Mouse (Mus musculus): Measurements from ENCODE around the gene Npas3.

Gene Npas3

DNA sequence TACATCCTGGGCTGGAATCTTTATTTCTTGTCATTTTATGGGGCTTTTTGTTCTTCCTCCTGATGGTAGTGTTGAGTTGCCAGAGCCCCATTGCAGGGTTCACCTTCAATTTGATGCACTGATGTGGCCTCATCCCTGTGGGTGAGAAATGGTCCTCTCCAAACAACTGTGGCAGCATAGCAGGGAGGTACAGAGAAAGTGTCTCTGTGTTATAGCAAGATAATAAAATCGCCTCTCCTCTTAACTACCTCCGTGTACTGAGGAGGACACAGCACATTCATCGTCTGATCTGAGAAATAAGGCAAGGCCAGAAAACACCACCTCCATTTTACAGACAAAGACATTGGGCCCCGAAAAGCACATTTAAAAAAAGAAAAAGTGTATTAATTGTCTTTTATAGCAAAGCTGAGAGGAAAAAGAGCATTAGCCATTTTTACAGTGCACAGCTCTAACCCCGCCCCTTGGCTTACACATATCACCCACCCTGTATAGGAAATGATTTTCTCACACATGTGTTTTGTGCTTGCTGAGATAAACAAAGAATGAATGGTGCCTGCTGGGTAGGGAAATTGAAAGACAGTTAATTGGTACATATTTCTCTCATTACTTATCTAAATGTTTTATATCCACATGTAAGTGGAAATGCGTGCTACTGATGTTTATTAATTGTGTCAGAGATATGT, 546.4 kb downstream of the Npas3 start:
- no peak for DNase-seq (ENCODE audit: low spot score in 2 of 2)

DNA sequence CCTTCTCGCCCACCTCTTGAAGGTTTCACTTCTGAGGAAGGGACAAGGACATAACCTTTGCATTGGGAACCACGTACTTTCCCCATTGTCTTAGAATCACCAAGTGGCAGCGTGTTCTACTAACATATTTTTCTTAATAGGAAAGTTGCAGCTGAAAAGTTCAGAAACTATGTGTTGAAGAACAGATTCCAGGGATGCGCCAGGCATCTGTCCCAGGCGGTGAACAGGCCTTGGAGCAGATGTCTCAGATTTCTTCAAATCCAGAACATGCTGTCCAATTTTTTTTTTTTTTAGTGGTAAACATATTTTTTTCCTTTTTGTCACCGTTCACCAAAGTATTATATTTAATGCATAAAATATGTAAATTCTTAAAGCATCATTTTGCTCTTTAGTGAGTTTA, 553.4 kb downstream of the Npas3 start:
- DNase-seq (ENCODE audit: low spot score in 2 of 2): no peak

DNA sequence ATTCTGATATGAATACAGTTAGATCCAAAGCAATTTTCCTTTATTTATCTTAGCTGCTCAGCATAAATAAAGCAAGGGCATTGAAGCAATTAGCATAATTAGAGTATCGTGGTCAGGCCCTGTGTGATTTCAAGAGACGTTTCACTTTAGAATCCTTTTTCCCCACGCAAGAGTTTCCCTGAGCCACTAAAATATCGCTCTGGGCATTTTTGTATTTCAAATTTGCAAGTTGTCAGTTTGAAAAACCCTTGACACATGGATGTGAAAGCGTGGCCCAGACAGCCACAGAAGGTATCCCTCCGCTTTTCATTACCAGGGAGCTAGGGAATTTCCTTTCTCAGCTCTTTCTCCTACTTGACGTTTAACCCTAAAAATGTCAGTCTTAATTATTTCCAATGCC, 553.9 kb downstream of the Npas3 start:
- no peak for DNase-seq (ENCODE audit: low spot score in 2 of 2)

DNA sequence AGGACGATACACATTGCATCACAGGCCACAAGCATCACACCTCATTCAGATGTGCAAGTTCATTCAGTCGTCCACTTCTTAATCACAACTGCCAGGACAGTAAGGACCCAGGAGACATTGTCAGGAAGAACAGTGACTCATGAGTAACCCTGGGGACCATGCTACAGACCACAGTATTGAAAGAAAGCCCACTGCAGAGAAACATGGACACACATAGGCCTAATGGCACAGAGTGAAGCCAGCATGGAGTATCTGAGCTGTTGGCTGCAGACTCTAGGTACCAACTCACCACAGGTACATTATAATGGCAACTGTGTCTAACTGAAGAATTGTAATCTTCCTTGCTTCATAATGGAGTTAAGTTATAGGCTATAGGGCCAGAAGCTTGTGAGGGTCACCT, 561.6 kb downstream of the Npas3 start:
- DNase-seq (ENCODE audit: low spot score in 2 of 2): no peak

DNA sequence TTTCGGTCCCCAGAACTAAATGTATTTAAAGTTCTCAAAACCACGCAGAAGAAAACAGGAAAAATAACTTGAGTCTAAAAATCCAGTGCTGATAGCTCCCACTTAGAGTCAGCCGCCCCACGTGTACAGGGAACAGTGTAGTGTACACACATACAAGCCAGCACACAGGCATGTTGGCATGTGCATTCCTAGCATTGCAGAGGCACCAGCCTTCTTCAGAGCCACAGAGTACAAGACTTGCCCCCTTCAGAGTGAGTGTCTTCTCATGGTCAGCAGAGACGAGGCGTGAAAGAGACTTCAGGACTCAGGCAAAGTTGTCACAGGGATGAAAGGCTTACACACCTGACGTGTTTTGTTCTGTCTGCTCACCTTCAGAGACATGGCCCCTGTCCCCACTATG, 565.8 kb downstream of the Npas3 start:
- DNase-seq (ENCODE audit: low spot score in 2 of 2): no peak

DNA sequence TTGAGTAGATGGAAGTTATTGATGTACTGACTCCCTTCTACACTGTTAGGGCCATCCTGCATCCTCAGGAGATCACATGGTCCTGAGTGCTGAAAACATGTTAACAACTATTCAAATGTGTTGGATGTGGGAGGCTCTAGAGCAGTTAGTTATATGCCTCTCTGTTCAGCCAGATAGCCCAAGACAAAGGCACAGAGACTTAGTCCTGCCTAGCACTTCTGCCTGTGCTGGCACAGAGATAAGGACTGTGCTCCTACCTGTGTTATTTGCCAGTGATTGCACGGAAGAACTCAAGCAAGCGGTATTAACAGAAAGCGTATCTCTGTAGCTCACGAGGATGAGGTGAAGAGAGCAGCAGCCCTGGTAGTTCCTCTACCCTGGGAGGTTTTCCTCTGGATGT, 571.5 kb downstream of the Npas3 start:
- DNase-seq (ENCODE audit: low spot score in 2 of 2): no peak

DNA sequence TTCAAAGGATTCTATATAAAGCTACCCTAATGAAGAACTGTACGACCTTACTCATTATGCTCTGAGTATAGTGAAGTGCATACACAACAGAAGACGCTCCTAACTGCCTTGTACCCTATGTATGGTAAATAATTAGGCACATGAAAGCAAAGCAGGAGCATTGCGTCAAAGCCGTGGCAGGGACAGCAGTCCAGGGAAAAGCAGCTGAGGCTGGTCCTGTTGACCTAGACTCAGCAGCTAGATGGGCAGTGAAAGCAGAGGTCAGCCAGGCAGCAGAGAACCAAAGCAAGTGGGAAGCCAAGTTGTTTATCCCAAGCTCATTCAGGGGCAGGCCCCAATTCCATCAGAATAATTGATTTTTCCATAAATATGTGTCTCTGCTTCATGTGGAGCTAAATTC, 574.4 kb downstream of the Npas3 start:
- no peak for DNase-seq (ENCODE audit: low spot score in 2 of 2)

DNA sequence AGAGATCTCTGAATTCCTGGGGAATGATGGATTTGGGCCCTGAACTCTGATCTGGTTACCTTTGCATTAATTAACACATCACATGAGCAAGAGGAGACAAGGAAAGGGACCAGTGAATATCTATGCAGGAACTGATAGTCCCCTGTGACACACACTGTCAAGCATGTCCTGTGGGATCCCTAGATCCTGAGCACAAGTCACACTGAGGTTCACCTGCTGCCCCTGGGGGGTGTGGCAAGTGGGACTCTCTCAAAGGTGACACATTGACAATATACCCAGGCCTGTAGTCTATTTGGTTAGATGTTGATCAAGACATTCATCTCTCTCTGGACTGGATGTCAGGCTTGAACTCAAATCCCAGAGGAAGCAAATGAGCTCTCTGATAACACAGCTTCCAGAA, 576.8 kb downstream of the Npas3 start:
- no peak for DNase-seq (ENCODE audit: low spot score in 2 of 2)

DNA sequence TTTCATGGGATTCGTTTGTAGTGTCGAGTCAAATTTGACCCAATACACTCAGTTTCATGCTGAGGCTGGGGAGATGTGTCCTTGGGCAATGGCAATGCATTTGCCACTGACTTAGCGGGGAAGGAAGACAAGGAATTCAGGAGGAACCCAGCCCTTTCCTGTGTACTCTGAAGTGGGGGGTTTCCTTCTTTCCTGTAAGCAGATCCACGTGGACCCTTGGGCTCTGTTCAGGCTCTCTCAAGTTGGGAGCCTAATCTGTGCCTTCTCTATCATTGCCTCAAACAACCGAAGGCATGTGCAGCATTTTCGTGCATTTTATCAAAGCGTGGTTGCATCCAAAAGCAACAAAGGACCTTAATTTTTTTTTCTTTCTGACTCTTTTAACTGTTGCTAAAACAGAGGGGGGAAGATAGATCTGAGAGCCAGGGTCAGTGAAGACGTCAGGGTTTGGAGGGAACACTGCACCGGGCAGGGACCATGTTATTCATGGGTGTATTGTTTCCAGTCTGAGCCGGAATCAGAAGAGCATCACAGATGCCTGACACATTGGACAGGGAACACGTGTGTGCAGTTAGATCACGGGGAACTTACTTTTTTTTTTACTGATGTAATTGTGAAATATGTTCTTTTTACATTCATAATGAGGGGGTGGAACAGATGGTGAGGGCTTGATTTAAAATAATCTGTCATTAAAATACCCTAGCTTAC, 577.6 kb downstream of the Npas3 start:
- no peak for DNase-seq (ENCODE audit: low spot score in 2 of 2)

DNA sequence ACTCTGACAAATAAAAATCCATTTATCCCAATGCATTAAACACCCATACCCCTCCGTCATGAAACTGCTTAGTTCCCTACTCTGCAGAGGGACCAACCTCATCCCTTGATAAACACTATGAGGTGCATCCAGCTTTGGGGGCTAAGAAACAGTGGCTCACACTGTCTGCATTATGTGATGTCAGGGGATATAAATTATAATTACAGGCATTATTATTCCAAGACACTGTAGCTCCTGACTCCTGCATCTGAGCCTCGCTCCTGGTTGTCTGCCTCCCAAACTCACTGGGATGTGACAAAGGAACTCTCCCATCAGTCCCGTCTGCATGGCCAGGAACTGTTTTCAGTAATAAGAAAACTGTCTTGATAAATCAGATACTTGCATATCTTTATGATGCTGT, 578.3 kb downstream of the Npas3 start:
- DNase-seq (ENCODE audit: low spot score in 2 of 2): no peak

DNA sequence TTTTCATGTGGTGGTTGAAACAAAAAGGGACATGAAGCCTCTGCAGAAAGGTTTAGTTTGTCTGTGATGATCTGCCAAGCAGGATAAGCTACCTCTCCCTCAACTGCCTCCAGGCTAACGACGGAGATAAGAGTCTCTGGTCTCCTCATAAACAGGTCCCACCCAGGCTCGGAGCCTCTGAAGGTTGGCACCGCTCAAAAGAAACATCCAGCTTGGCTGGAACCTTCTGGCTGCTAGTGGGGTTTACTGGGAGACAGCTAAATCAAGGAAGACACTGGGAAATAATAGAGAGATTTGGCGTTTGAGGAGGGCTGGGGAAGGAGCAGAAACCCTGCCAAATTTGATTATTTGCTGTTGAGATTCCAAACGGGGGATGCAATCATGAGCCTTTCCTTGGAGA, 584.1 kb downstream of the Npas3 start:
- DNase-seq (ENCODE audit: low spot score in 2 of 2): no peak

DNA sequence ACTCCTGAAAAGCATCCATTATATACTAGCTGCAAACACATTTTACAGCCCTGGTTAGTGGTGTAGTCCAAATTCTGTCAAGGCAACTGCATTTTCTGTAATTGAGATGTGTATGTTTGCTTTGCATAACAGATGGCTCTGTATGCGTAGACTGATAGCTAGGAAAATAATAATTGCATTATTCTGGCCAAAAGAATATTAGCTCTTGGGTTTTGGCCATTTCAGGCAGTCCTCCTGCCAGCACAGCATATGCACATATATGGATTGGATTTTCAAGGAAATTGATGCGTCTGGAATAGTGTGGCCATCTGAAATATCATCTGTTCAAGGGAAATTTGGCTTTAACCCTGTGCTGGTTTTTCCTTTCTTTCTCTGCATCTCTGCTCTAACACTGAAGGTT, 584.9 kb downstream of the Npas3 start:
- no peak for DNase-seq (ENCODE audit: low spot score in 2 of 2)

DNA sequence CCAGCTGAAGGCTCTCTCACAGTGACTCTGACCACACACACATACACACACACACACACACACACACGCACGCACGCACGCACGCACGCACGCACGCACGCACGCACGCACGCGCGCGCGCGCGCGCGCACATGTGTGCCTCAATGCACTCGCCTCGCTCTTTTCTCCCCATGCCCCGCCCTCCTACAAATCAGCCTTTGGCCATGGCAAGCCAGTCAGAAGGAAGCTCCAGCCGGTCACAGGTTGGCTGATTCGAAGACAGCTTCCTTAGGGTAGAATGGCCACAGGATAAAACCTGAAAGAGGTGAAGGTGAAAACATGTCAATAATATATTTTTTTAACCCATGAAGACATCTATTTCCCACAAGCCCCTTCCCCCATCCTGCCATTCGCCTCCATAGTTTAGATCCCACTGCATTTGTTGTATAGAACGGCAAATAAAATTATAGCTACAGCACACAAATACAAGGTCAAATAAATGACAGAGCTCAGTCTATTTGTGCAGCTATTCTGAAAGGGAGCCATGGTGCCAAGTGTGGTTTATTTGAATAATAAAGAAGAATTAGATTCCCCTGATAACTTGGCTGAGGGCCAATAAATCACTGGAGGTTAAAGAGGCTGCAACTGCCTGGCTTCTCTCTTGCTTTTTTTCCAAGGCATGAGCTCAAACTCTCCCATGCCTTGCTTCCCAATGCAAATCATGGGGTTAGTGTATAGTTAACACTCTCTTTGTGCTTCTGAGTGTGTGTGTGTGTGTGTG, 587.7 kb downstream of the Npas3 start:
- DNase-seq (ENCODE audit: low spot score in 2 of 2): no peak

DNA sequence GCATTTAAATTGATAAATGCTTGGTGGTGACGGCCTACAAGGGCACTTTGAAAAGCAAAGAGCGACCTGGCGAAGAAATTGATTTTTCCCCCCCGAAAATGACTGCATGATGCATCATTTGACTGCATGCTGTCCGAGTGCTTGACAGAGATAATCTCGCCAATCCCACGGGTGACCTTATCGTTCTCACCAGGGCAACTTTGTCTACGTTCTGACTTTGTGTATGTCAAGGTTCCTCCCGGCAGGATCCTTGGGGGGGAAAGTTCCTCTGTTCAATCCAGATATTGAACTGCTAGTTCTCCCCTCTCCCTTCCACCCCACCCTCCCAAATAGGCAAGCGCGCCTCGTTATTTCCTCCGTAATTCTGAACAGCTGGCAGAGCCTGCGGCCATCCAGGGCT, 588.9 kb downstream of the Npas3 start:
- DNase-seq (ENCODE audit: low spot score in 2 of 2): no peak

DNA sequence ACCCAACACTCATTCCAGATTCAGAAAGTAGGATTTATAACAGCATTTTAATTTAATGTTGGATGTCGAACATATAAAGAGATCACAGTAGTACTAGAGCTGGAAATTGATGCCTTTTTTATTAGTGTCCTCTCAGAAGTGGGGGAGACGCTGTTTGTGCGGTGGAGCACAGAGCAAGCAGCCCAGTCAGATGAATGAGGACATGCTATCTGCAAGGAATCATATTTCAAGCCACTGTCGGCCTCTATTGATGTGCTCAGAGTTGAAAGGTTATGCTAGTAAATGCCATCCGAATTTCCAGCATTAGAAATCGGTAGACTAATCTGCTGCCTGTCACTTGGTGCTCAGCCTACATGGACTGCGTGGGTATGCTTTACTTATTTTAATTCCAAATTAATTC, 590.1 kb downstream of the Npas3 start:
- DNase-seq (ENCODE audit: low spot score in 2 of 2): no peak

DNA sequence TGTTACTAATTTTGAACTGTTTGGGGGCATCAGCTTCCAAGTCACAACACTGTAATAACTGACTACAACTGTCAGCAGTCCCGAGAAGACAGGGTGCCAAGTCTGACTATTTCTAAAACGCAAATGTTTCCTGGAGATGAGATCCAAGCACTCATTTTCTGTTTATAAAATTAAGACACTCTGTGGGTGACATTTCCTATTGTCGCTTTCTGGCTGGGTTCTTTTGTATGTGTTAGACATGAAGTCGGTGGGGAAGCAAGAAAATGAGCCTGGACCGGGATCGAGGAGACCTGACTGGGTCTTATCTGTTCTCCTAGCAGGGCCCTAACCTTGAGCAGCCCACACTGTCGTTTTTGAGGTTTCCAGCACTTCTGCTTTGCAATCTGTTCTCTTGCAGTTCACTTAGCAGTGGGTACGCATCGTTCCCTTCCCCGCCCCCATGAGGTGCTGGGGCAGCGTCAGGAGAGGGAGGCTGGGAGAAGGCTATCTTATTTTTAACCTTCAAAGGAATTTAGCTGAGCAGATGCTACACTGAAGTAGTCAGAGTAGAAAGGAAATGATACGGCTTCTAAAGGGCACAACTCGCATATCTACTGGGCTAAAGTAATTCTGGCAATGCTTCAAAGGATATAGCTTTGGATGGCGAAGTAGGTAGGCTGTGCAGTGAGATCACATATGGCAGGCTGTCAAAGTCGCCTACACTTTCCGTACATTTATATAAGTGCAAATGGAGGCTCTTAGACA, 593.6 kb downstream of the Npas3 start:
- peak; percentile 66 to 68 for DNase-seq (ENCODE audit: low spot score in 2 of 2)

DNA sequence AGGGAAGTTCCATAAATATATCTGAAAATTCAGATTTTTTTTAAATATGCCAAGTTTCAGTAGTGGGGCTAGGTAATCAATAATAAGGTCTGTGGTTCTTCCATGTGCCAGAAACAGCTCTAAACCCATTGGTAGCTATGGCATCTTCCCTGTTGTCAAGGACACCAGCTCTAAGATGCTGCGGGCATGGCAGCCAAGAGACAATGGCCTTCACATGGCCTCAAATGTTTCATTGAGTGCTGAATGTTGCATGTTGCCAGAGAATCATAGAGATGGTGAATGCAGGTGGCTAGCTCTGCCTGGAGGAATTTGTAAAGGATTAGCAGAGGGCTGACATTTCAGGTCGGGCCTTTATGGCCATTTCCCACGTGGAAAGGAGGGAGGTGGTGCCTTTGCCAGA, 595.1 kb downstream of the Npas3 start:
- DNase-seq (ENCODE audit: low spot score in 2 of 2): no peak

DNA sequence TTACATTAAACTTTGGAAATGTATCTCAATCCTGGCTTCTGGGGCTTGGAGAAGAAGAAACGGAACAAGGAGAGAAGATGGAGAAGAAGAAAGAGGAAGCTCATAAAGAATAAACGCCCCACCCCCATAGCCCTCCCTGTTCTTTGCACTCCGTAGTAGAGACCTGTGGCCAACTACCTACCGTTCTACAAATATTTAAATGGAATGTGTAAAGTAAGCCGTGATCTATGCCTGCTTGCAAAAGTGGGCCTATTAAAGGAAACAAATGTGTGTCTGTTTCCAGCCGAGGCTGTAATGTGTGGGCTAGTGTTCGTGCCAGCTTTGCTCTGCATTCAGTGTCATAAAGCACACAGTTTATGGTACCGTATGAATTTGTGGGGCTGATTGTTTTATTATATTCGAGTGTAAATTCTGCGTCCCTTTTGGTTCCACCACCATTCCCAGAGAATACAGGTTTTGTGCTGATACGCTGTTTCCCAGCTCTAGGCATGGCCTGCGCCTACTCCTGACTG, 597.7 kb downstream of the Npas3 start:
- no peak for DNase-seq (ENCODE audit: low spot score in 2 of 2)

DNA sequence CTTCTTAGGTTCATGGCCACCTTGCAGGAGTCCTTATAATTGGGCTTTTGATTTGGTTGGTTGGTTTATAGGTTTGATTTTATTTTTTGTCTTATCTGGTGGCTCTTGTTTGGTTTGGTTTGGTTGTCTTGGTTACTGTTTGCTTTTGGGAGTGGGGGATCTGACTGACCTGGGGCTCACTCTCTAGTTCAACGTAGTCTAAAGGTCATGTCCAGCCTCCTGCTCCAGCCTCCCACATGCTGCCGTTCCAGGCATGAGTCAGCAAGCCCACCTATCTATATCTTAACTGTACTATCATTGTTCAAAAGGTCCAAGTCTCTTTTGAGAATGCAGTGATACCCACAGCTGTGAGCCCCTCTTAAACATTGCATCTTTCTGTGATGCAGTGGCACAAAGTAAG, 600.8 kb downstream of the Npas3 start:
- no peak for DNase-seq (ENCODE audit: low spot score in 2 of 2)

DNA sequence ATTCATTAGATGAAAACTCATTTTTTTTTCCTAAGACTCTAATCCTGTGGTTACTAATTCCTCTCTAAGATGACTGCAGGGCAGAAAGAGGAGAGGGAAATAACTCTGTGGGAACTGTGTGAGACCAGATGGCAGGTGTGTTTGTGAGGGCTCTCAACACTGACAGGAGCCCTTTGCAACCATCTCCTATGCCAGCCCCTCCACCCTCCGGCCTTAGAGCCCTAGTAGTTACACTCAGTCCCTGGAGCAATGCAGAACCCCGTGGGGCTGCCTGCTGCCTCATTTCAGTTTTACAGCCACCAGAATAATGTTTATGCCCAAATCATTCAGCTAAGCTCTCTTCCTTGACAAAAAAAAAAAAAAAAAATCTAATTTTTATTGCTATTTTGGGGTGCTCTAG, 604.0 kb downstream of the Npas3 start:
- no peak for DNase-seq (ENCODE audit: low spot score in 2 of 2)

DNA sequence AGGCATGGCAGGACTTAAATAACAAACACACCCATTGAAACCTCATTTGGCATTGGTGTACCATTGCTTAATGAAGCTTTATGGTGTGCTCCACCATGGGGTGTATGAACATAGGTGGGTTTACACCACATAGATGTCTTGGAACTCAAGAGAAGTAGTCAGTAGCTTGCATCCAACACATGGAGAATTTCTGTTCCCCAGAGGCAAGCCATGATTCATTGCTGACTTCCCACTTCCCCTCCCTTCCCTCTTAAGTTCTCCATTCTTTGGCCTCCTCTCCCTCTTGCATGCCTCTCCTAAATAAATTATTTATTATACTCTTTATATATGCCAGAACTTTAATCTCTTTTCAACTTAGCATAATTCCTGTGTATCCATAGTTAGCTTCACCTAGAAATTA, 611.7 kb downstream of the Npas3 start:
- no peak for DNase-seq (ENCODE audit: low spot score in 2 of 2)

DNA sequence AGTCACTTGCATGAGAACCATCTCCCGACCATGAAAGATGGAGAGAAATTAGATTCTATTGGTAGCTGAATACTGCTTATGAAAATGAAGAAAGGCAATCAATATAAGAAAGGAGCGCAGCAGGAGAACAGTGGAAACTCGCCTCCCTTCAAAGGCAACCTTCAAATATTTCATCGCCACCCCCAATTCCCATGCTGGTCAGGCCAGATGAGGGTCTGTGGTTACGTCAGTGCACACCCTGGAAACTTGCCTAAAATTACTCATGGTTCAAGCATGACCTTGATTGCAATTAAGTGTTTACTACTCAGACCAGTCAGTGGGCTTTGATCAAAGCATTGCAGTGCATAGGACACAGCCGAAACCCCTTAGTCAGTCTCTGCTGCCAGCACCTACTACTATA, 613.8 kb downstream of the Npas3 start:
- no peak for DNase-seq (ENCODE audit: low spot score in 2 of 2)

Data from right cerebral cortex, postnatal 36 days (tissue).